Mouse (Mus musculus): ENCODE results near the gene Vav2.

DNA sequence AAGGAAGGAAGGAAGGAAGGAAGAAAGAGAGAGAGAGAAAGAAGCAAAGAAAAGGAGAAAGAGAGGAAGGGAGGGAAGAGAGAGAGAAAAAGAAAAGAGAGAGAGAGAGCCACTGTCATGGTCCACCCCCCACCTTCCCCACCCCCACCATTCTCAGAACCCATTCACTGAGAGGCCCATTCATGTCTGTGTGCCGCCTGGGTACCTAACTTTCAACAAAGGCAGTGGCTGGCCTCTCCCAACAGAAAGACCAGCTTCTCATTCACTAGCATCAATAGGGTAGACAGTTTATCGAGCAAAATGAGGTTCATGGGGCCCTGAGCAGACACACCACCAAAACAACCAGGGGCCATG lies 13.3 kb downstream of the Vav2 start:
- TF ChIP-seq CTCF (conservative IDR thresholded peaks at IDR 0.05; ENCODE audit: insufficient read depth, insufficient read length, low read depth, low read length) (no peak), POLR2A (IDR thresholded peaks at IDR 0.05; ENCODE audit: low read depth, low read length) (no peak)
